Mouse (Mus musculus): ENCODE measurements around the gene Gprc6a. TPM values are rescaled to one million over a fixed set of nuclear protein-coding genes. Genes with fewer than 3 reads are reported as not detected.
A peak's percentile ranks its signal among the peaks of the same experiment; 100 is the strongest.

The Gprc6a gene
- polyA plus RNA-seq, 1 experiment from 2014 or later, result not detected

DNA sequence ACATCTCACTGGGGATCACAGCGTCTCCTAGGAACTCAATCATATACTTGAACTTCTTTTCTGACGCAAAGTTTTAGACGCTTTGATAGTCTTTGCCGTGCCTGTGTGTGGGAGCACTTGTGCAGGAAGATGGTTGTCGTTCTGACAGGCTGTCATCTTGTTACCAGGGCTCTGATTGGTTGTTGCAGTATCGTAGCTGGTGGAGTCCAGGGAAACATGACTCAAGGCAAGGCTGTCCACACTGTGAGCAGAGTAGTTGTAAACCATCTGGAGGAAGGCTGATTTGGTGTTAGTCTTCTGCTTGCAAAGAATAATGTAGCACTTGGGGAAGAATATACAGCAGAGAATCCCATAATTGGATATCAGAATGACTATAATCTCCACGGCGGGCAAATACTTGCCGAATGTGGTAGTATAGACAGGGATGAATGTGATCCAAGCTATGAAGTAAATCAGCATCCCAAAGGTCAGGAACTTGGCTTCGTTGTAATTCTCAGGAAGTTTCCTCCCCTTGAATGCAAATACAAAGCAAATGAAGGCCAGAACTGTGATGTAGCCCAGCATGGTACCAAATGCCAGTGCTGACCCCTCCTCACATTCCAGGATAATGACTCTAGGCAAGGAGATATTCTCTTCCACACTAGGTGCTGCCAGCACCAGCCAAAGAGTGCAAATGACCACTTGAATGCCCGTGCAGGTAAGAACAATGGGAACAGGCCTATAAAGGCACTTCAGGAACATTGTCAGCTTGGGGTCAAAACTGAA lies 16.3 kb downstream of the Gprc6a start:
- Histone ChIP-seq H3K27me3 (replicated peaks) (no peaks in the 10 kb centered on the region), H3K4me2 (replicated peaks) (no peak overlapping the region), H3K4me1 (no peaks in the 10 kb centered on the region), H3K4me3 (no peak overlapping the region), H3K9me3 (no peaks in the 10 kb centered on the region), H3K9ac (no peak overlapping the region), H3K27ac (no peak overlapping the region), H3K36me3 (no peaks in the 10 kb centered on the region)
- ATAC-seq (ENCODE audit: low FRiP score, low read depth), result no peak
- WGBS, result 65% methylated on average over 11 of the region's 11 CpGs

DNA sequence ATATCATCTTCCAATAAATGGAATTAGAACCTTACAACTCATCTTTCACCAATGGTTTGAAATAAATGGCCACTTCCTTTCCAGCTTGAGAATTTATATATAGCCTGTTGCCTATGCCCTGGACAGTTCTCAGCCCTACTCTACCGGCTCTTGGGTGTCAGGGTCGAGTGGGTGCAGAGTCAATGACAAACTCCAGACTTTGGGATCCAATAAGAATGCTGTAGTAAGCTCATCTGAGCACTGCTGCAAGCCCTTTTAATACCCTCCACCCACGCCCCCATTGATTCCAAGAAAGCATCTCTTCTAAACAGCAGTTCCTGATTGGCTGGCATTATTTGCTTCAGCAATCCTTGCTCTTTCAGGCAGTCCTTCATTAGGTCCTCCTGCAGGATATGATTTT lies 17.8 kb downstream of the Gprc6a start:
- Histone ChIP-seq H3K9me3 (no peaks in the 10 kb centered on the region), H3K4me3 (no peak overlapping the region), H3K4me1 (no peaks in the 10 kb centered on the region), H3K27ac (no peak overlapping the region), H3K4me2 (replicated peaks) (no peak overlapping the region), H3K27me3 (replicated peaks) (no peaks in the 10 kb centered on the region), H3K9ac (no peak overlapping the region), H3K36me3 (no peaks in the 10 kb centered on the region)
- WGBS, result 81% methylated on average over 3 of the region's 3 CpGs
- ATAC-seq (ENCODE audit: low FRiP score, low read depth), result no peak

DNA sequence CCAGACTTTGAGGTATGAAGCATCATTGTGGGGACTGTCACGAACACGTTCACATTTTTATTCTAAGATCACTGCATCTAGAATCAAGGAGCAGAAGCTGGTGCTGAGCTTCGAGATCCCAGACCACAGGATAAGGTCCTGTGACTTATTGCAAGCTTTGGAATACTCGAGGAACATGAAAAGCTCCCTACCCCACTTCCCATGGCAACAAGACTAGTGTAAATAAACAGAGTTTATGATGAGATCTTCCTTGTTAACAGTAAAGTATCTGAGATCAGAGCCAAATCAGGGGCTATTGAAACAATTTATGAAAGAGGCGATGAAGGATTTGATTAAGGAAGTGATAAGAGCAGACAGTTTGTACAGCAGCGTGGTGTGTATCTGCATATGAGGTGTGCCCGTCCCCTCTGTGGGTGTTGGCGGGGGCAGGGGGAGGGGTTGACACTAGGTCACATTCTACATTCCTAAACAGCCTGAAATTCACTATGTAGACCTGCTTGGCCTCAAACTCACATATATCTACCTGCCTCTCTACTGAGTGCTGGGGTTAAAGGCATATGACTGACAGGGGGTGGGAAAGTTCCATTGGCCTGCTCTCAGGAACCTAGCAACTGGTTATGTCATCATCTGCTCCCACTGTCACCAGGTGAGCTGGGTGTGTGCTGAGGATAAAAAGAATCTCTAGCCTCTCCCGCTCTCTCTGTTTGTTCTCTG lies 19.1 kb downstream of the Gprc6a start:
- no peaks in the 10 kb centered on the region for H3K4me1 ChIP-seq
- ATAC-seq (ENCODE audit: low FRiP score, low read depth), result no peak
- H3K9ac ChIP-seq, result no peak overlapping the region
- whole genome bisulfite sequencing, result 87% methylated on average over 9 of the region's 9 CpGs
- H3K4me2 ChIP-seq (replicated peaks), result no peak overlapping the region
- H3K9me3 ChIP-seq, result no peaks in the 10 kb centered on the region
- H3K27me3 ChIP-seq (replicated peaks), result no peaks in the 10 kb centered on the region
- no peaks in the 10 kb centered on the region for H3K36me3 ChIP-seq
- no peak overlapping the region for H3K27ac ChIP-seq
- no peak overlapping the region for H3K4me3 ChIP-seq

DNA sequence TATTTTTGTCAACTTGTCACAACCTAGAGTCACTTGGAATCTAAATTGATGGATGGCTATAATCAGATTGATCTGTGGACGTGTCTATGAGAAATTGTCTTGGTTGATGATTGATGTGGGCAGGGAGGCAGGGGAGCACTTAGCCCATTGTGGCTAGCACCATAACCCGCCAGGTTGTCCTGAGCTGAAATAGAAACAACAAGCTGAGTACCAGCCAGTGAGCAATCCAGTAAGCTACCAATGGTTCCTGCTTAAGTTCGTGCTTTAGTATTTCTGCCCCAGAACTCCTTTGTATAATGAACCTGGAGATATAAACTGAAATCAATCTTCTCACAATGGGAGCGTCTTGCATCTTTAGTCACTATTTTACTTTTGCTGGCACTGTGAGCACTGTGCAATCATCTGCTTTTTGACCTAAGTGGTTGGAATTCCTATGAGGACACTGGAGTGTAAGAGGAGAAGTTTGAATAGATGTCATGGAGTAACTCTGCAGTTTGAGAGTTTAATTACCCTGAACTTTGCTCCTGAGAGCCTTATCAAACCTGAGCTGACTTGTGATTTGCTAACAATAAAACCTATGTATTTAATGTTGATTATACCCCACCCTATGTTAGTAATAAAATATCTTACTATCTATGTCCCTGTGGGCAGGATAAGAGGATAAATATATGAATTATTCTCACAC lies 21.4 kb downstream of the Gprc6a start:
- no peaks in the 10 kb centered on the region for H3K9me3 ChIP-seq
- no peaks in the 10 kb centered on the region for H3K36me3 ChIP-seq
- no peaks in the 10 kb centered on the region for H3K4me1 ChIP-seq
- 73% methylated on average over 4 of the region's 4 CpGs for WGBS
- H3K27ac ChIP-seq, result no peak overlapping the region
- no peak for ATAC-seq (ENCODE audit: low FRiP score, low read depth)
- H3K27me3 ChIP-seq (replicated peaks), result no peaks in the 10 kb centered on the region
- H3K4me2 ChIP-seq (replicated peaks), result no peak overlapping the region
- H3K4me3 ChIP-seq, result no peak overlapping the region
- H3K9ac ChIP-seq, result no peak overlapping the region

DNA sequence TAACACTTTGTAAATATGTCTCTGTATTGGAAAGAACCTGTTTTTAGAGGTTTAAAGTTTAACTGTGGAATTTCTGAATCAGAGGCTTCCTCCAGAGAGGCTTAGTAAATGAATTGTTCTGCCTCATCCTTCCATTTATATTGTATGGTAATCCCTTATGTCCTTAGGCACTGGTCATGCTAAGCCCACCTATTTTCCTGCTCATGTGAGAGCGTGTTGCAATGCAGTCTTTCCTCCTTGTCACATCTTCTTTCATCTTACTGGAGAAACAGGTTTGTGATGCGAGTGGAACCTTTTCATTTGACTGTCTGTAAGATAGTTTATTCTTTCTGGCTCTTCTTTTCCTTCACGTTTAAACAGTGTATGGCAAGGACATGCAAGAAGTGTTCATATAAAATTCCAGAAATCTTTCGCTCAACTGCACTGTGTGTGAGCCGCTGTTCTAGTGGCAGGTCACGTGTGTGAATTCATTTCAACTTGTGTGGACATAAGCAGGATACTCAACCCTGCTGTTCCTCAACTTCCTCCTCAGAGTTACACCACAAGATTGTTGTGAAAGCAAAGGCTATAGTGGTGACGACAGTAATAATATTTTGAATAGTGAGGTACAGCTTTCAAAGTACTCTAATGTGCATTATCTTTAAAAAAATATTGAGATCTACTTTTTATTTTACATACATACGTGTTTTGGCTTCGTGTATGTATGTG lies 34.2 kb downstream of the Gprc6a start:
- no peak for ATAC-seq (ENCODE audit: low FRiP score, low read depth)
- Histone ChIP-seq H3K9me3 (no peaks in the 10 kb centered on the region), H3K36me3 (no peaks in the 10 kb centered on the region), H3K4me1 (no peaks in the 10 kb centered on the region), H3K4me3 (no peak overlapping the region), H3K4me2 (replicated peaks) (no peak overlapping the region), H3K9ac (no peak overlapping the region), H3K27me3 (replicated peaks) (no peaks in the 10 kb centered on the region), H3K27ac (no peak overlapping the region)
- WGBS, result 86% methylated on average over 9 of the region's 9 CpGs

DNA sequence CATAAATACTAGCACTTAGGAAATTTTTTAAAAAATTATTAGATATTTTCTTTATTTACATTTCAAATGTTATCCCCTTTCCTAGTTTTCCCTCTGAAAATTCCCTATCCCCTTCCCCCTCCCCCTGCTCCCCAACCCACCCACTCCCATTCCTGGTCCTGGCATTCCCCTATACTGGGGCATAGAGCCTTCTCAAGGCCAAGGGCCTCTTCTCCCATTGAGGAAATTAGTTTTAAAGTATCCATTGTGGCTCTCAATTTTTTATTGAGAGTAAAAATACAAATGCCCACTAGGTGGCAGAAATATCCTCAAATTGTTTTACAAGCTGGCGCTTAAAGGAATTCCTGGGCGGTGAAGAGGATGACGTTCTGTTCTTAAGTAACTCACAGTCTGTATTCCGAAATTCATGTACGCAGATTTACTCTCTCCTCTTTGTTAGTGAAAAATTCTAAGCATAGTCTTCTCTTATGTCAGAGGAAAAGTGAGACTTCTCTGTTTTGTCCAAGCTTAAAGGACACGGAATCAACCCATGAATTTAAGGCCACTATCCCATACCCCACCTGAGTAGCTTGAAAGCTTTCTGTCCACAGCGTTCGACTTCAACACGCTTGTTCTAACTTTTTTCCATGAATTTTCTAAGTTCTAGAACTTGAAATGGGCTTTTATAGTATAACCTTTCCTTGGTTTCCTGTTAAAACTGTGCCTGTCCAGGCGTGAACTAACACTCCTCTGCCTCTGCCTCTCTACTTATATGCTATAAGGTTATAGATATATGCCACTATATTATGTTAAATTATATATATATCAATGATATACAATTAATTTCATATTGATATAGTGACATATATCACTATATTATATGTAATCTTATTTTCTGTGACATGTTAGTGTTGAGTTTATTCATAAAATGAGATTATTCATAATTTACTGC lies 36.0 kb downstream of the Gprc6a start:
- H3K9ac ChIP-seq, result no peak overlapping the region
- no peak overlapping the region for H3K4me2 ChIP-seq (replicated peaks)
- no peak overlapping the region for H3K4me3 ChIP-seq
- 46% methylated on average over 10 of the region's 10 CpGs for WGBS
- H3K27me3 ChIP-seq (replicated peaks), result no peaks in the 10 kb centered on the region; the same call in 1 of the 2 replicates
- ATAC-seq (ENCODE audit: low FRiP score, low read depth), result peak; percentile 59; the same call in 1 of the 2 replicates
- no peak overlapping the region for H3K27ac ChIP-seq
- no peaks in the 10 kb centered on the region for H3K36me3 ChIP-seq
- H3K9me3 ChIP-seq, result no peaks in the 10 kb centered on the region
- H3K4me1 ChIP-seq, result peaks cover 1% of the 10 kb centered on the region

DNA sequence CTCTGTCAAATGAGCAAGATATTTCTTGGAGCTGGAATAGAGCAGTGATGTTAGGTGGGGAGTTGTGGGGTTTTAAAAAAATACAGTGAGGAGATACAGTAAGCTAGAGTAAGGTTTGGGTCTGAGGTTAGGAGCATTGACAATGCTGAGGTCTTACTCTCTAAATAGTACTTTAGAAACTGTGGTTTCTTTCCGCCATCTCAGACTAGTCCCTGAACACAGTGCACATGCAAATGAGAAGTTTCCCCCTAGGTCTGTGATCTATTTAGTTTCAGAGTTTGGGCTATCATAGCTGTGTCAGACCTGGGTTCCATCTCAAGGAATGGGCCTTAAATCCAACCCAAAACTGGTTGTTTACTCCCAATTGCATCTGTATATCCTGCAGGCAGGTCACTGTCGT lies 39.7 kb downstream of the Gprc6a start:
- no peaks in the 10 kb centered on the region for H3K36me3 ChIP-seq
- no peak for ATAC-seq (ENCODE audit: low FRiP score, low read depth)
- H3K27me3 ChIP-seq (replicated peaks), result no peaks in the 10 kb centered on the region; the same call in 1 of the 2 replicates
- H3K4me3 ChIP-seq, result no peak overlapping the region
- H3K4me1 ChIP-seq, result peaks cover 6% of the 10 kb centered on the region
- H3K4me2 ChIP-seq (replicated peaks), result no peak overlapping the region
- H3K9ac ChIP-seq, result no peak overlapping the region
- H3K27ac ChIP-seq, result no peak overlapping the region
- H3K9me3 ChIP-seq, result no peaks in the 10 kb centered on the region
- 92% methylated on average over 2 of the region's 2 CpGs for WGBS

DNA sequence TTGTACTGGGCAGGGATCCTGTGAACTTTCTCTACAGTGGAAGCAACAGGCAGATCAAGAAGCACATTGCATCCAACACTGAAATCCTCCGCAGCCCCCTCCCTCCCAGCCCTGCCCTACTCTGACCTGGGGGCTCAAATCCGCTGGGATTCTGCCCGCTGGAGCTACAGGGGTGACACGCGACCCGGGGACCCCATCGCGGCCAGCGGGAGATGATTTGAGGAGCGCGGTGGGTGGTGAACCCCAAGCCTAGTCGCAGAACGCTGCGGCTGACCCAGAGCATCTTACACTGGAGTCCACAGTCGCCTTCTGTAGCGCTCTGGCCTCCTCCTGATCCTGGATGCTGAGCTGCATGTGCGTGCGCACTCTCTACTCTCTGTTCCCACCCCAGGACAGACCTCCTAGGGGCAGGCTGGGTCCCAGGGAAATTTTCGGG lies 41.1 kb downstream of the Gprc6a start, which contains the start of gene Fam162b:
Gene Fam162b, minus strand, starts transcription at position 379 of the 436 bp plus-strand sequence.
- Histone ChIP-seq H3K27me3 (replicated peaks) (no peaks in the 10 kb centered on the region; the same call in 1 of the 2 replicates), H3K36me3 (no peaks in the 10 kb centered on the region), H3K27ac (no peak within 1 kb of the TSS), H3K4me3 (peak within 1 kb of the TSS; percentile 22; the same call in 1 of the 2 replicates), H3K4me1 (peaks cover 6% of the 10 kb centered on the region), H3K9ac (no peak within 1 kb of the TSS), H3K9me3 (no peaks in the 10 kb centered on the region), H3K4me2 (replicated peaks) (peak within 1 kb of the TSS; percentile 65)
- 4% methylated on average over 19 of the region's 19 CpGs for WGBS
- ATAC-seq (ENCODE audit: low FRiP score, low read depth), result peak; percentile 69

DNA sequence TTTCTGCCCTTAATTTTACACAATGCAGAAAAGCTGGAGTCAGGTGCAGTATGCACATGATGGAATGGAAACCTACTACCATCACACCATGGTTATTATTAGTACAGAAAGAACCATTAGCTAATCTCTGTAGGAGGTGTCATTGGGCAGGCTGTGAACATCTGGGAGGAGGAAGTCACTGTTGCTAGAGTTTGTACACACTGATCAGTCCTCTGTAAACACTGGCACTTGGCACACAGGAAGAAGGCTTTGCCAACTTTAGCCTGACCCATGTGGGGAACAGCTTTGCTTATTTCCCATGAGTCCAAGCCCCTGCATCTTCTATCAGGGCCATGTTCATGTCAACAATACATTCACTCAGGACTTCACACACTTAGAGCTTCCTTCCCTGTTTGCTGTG lies 46.3 kb downstream of the Gprc6a start:
- no peak for ATAC-seq (ENCODE audit: low FRiP score, low read depth)

DNA sequence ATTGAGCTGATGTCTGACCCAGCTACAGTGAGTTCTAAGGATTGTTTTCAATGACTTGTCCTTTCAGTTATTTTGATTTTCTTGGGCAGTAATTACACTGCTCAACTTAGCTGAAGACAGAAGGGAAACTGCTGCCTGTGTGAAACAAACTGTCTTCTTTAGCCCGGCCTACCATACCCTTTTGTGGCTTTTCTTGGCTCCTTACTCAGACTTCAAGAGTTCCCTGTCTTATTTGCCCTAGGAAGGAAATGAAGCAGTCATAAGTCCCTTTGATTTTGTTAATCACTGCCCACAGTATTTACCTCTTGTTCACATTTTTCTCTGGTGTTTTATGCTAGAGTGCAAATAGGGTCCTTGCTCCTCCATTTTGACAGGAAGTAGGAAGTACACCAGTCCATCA lies 46.9 kb downstream of the Gprc6a start:
- Histone ChIP-seq H3K9ac (no peak overlapping the region), H3K27ac (no peak overlapping the region), H3K36me3 (no peaks in the 10 kb centered on the region), H3K27me3 (replicated peaks) (no peaks in the 10 kb centered on the region), H3K4me2 (replicated peaks) (no peak overlapping the region), H3K4me1 (no peaks in the 10 kb centered on the region), H3K9me3 (no peaks in the 10 kb centered on the region), H3K4me3 (no peak overlapping the region)
- ATAC-seq (ENCODE audit: low FRiP score, low read depth), result no peak
- 61% methylated on average over 1 of the region's 1 CpGs for whole genome bisulfite sequencing

More for the DNA sequence above, 46.3 kb downstream of the Gprc6a start:
- Histone ChIP-seq H3K27ac (no peak overlapping the region), H3K4me3 (no peak overlapping the region), H3K9ac (no peak overlapping the region), H3K4me2 (replicated peaks) (no peak overlapping the region), H3K36me3 (no peaks in the 10 kb centered on the region), H3K4me1 (peaks cover 1% of the 10 kb centered on the region; the same call in 1 of the 2 replicates), H3K27me3 (replicated peaks) (no peaks in the 10 kb centered on the region; the same call in 1 of the 2 replicates), H3K9me3 (no peaks in the 10 kb centered on the region)

All from neural tube, embryonic 12.5 days (tissue).